Mouse (Mus musculus) 3134 (cell line): Measurements from ENCODE around the gene Suox.
"Not testable (repeated sequence)": the region's sequence is repeated elsewhere in the genome, so short reads cannot be mapped to it uniquely, and the experiment has no call there.

ENCODE experiments used
- DNase-seq: peaks from one replicate; pipeline ENCODE4 v3.0.0-alpha.2; 2011; ENCODE audit warnings: low spot score; ENCODE audit not compliant: insufficient read length; ENCODE audit errors: extremely low read depth

Gene Suox

DNA sequence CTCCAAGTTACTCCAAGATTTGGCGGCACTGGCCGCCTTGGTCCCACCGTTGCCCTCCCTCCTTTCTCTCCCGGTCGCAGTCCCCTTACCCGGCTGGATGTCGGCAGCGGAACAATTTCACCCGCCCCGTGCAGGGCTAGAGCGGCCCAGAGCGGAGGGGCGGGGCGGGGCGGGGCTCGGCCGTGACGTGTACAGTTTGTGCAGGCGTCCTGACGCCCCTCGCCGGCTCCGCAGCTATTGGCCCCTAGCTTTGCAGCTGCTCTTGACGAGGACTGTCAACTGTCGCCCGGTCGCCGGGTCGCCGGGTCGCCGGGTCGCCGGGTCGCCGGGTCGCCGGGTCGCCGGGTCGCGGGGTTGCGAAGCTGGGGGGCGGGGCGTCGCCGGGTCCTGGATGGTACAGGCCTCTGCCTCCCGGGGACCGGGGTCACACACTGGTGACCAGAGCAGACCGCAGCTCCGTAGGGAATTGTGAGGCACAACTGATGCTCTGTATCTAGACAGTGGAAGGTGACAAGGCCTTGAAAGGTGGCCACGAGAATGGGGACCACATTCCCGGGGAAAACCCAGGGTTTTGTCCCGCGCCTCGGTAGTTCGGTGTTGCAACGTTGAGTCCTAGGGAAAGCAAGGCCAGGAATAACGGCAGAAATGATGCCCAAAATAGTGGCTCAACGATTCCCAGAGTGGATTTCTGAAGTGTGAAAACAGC is at the start of gene Suox:
Suox (minus strand) TSS at position 311 of the 706 bp plus-strand sequence.
- DNase-seq: peak; percentile 84

DNA sequence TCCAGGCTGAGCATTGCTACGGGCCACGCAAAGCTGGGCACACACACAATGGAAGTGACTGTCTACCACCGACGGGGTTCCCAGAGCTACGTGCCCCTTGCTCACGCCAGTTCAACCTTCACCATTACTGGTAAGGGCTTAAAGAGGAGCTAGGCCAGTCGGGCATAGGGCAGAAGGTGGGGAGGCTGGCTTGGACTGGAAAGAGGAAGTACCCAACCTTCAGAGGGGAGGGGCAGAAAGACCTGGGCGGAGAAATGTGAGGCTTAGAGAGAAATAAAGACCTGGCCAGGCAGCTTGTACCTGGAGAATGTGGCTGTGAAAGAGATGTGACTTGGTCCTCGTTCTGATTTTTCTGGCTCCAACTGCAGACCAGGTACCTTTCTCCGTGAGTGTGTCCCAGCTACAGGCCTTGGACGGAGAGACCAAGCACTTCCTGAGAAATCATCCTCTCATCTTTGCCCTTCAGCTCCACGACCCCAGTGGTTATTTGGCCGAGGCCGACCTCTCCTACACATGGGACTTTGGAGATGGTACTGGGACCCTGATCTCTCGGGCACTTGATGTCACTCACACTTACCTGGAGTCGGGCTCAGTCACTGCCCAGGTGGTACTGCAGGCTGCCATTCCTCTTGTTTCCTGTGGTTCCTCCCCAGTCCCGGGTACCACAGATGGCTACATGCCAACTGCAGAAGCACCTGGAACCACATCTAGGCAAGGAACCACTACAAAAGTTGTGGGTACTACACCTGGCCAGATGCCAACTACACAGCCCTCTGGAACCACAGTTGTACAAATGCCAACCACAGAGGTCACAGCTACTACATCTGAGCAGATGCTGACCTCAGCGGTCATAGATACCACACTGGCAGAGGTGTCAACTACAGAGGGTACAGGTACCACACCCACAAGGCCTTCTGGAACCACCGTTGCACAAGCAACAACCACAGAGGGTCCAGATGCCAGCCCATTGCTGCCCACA is 42.0 kb upstream of the Suox start:
- DNase-seq: no peak

- DNase-seq: not testable (repeated sequence)
These were observed 37.4 kb upstream of the Suox start for GRCm38 (mm10) chr10:128711318-128711717.

DNA sequence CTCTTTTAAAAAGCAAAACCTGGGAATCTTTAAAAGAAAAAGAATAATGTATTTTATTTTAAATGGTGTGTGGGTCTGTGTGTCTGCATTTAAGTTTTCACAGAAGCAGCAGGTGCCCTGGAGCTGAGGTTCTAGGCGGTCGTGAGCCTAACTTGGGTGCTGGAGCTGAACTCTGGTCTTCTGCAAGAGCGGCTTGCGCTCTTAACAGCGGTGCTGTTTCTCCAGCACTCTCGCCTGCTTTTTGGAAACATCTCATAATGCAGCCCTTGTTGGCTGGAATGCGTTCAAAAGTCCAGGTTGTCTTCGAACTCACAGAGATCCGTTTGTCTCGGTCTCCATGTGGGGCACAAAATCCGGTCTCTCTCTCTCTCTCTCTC is 31.4 kb upstream of the Suox start:
- DNase-seq: no peak

- DNase-seq: peak; percentile 95
These were observed 30.8 kb upstream of the Suox start, which contains the start of gene Cdk2 for GRCm38 (mm10) chr10:128704491-128705316. TSS of gene Cdk2 (minus strand) at chr10:128705031.

GRCm38 (mm10) chr10:128703895-128704294 is 30.0 kb upstream of the Suox start, which contains the start of gene Pmel:
TSS of gene Pmel (plus strand) at chr10:128704195.
- DNase-seq: no peak

- no peak for DNase-seq
These were observed 28.6 kb upstream of the Suox start for GRCm38 (mm10) chr10:128702328-128703007.

DNA sequence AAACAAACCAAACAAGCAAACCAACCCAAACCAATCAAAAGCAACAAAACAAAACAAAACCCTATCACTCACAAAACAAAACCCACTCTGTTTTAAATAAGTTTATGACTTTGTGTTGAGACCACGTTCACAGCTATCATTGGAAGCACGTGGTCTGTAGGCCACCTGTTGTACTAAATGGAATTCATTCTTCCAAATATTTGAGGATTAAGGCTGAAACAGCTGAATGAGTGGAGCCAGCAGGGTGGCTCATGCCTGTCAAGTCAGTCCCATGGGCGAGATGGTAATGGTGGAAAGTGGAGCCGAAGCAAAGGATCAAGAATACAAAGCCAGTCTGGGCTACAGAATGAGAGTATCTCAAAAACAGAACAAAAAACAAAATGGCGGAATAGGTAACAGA is 26.8 kb upstream of the Suox start:
- DNase-seq: no peak

DNA sequence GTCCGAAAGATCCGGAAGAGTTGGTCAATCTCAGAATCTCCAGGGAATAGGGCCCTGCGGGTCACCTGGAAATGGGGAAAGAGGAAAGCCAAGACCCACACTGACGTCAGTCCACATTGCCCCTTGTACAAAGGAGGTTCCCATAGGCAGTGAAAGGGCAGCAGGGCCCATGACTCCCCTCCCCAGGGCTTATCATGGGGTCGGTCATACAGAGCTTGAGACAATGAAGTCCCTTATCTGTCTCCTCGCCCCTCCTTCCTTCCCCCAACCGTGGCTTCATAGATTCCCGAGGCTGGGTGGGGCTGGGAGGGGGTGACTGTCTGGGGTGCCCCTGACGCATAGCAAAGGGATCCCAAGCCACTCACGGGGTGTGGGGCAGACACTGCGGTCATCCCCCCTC is 25.7 kb upstream of the Suox start:
- DNase-seq: no peak

DNA sequence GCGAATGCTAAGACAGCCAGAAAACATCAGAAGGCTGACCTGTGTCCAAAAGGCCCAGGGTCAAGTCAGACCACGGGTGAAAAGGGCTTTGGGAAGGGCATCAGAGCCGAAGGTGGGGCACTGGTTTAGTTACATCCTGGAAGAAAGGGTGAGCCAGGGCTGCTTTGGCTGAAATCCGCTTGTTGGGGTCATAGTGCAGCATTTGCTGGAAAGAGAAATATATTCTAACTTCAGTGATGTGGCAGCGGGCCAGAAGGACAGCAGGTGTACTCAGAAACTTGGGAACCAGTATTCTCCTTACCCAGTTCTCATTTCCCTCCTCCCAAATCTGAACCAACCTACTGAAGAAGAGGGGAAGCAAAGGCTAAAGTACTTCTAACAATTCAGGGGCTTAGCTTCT is 25.1 kb upstream of the Suox start:
- no peak for DNase-seq

- no peak for DNase-seq
These were observed 23.3 kb upstream of the Suox start for GRCm38 (mm10) chr10:128697072-128697725.

- DNase-seq: peak; percentile 98
These were observed 22.3 kb upstream of the Suox start, which contains the start of gene Rab5b for GRCm38 (mm10) chr10:128695992-128696807. TSS of gene Rab5b (minus strand) at chr10:128696264.

- DNase-seq: no peak
These were observed 21.6 kb upstream of the Suox start for GRCm38 (mm10) chr10:128695411-128695991.

DNA sequence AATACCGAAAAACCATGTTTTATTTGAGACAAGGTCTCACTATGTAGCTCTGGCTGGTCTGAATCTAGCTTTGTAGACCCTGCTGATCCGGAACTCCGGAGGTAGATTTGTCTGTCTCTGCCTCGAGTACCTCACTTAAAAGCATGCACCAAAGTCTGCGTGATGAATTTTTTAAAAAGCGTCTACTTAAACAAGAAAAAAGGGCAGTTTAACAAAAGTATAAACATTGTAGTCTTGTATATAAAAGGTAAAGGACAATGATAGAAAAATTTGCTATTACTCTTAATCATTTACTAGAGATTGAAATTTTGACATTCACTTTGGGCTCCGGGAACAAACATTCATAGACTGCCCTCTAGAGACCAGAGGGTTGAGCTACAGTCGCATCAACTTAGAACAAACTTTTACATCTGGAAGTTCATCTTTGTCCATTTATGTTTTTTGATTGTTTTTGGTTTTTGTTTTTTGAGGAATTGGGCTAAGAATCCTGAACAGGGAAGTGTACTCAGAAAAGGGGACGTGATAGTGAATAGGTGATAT is 666 bp upstream of the Suox start:
- no peak for DNase-seq

GRCm38 (mm10) chr10:128671148-128671547 is 2.7 kb downstream of the Suox start:
- no peak for DNase-seq

- DNase-seq: no peak
These were observed 4.8 kb downstream of the Suox start for GRCm38 (mm10) chr10:128668790-128669672.

GRCm38 (mm10) chr10:128665806-128666205 is 8.1 kb downstream of the Suox start:
- no peak for DNase-seq
